ENCODE assay signal across 23 mouse cellular contexts in genomic region chr14:106163196-106163595, GRCm38 (mm10). TPM values are rescaled to one million over a fixed set of nuclear protein-coding genes. Genes with fewer than 3 reads are reported as not detected.
"Had no signal": no experiment of that assay in that cellular context is flagged by ENCODE, and none has a peak within 500 bp of the region (broad histone marks: within the 10 kb centered on the region; RNA-seq: fewer than 3 reads in every experiment).

No protein-coding gene starts in this region.

- H3K27ac ChIP-seq: left cerebral cortex, adult 2 months; limb, embryonic 10.5 days; liver, embryonic 15.5 days; midbrain, embryonic 12.5 days; neural tube, embryonic 15.5 days had no signal

- H3K4me1 ChIP-seq: limb, embryonic 10.5 days; liver, embryonic 15.5 days; midbrain, embryonic 12.5 days; neural tube, embryonic 15.5 days had no signal

- DNase-seq: kidney, postnatal 10 days; lung, adult 2 months; lung, postnatal 4 days; right cerebral cortex, adult 18-20 months; right cerebral cortex, postnatal 25 days; thymus, postnatal 36 days had no signal

- ATAC-seq: lung, postnatal 0 days had no signal

- H3K4me3 ChIP-seq: left cerebral cortex, adult 2 months; limb, embryonic 10.5 days; liver, embryonic 15.5 days; midbrain, embryonic 12.5 days; neural tube, embryonic 15.5 days had no signal

RNA-seq across cellular contexts. Expression of gene Trim52, which starts 57.2 kb away (rescaled TPM):
- total RNA-seq: layer of hippocampus, postnatal 25 days; left cerebral cortex, adult 2 months; left cerebral cortex, postnatal 14 days; megakaryocyte-erythroid progenitor cell, adult 5-6 weeks; midbrain, postnatal 0 days had no signal
- polyA plus RNA-seq: kidney, embryonic 14.5 days; large intestine, adult 2 months; limb, embryonic 10.5 days; liver, embryonic 11.5 days; liver, embryonic 15.5 days; lung, adult 2 months; lung, postnatal 0 days; midbrain, embryonic 12.5 days; midbrain, postnatal 0 days; neural tube, embryonic 11.5 days; neural tube, embryonic 15.5 days; small intestine, adult 2 months; stomach, embryonic 16.5 days; thymus, postnatal 0 days had no signal
